Mouse (Mus musculus) embryonic facial prominence, embryonic 14.5 days (tissue): Measurements from ENCODE around the gene Smarcd1. TPM values are rescaled to one million over a fixed set of nuclear protein-coding genes. Genes with fewer than 3 reads are reported as not detected.
A peak's percentile ranks its signal among the peaks of the same experiment; 100 is the strongest.

ENCODE experiments used
- ATAC-seq: fragments of 200-750 bp; cut with Nextera tagmentation; 2 replicates; pipeline ENCODE4 v1.8.0; 2017; ENCODE audit warnings: low read depth, moderate number of reproducible peaks, moderate TSS enrichment
- DNase-seq: peaks from one replicate; pipeline ENCODE4 v3.0.0-alpha.2; 2015; ENCODE audit warnings: low spot score
- H3K27ac ChIP-seq: fragments of 300-500 bp; sonication (generic); replicated peaks from 2 replicates; pipeline ENCODE4 v1.5.1; 2014; ENCODE audit warnings: low read depth, mild to moderate bottlenecking, low read length, moderate library complexity
- H3K27me3 ChIP-seq: fragments of 300-500 bp; sonication (generic); replicated peaks from 2 replicates; pipeline ENCODE4 v1.6.1; 2014; ENCODE audit warnings: low read length; ENCODE audit not compliant: control insufficient read depth, insufficient read depth
- H3K36me3 ChIP-seq: fragments of 300-500 bp; sonication (generic); 2 replicates; pipeline ENCODE4 v1.6.1; 2014; ENCODE audit warnings: low read length, mixed read lengths; ENCODE audit not compliant: control insufficient read depth, insufficient read depth
- H3K4me1 ChIP-seq: fragments of 300-500 bp; sonication (generic); 2 replicates; pipeline ENCODE4 v1.6.1; 2014; ENCODE audit warnings: antibody characterized with exemption, low read length; ENCODE audit not compliant: control insufficient read depth, insufficient read depth
- H3K4me2 ChIP-seq: fragments of 300-500 bp; sonication (generic); 2 replicates; pipeline ENCODE4 v1.6.1; 2014; ENCODE audit warnings: low read depth, mild to moderate bottlenecking, low read length, moderate library complexity, mixed read lengths
- H3K4me3 ChIP-seq: fragments of 300-500 bp; sonication (generic); 2 replicates; pipeline ENCODE4 v1.5.1; 2014; ENCODE audit warnings: low read depth, mild to moderate bottlenecking, low read length
- H3K9ac ChIP-seq: fragments of 300-500 bp; sonication (generic); 2 replicates; pipeline ENCODE4 v1.6.1; 2014; ENCODE audit warnings: low read depth, mild to moderate bottlenecking, low read length, moderate library complexity, mixed read lengths
- H3K9me3 ChIP-seq: fragments of 300-500 bp; sonication (generic); 2 replicates; pipeline ENCODE4 v1.6.1; 2016; ENCODE audit warnings: low read length; ENCODE audit not compliant: control insufficient read depth
- WGBS: fragments of 180-500 bp; shearing (Covaris S2); extraction: QIAGEN DNeasy Blood & Tissue Kit; methylation state at CpG from one replicate; pipeline ENCODE4 v1.1.7; 2014; 5-methylcytosine and 5-hydroxymethylcytosine counted together
- polyA plus RNA-seq: library from polyadenylated mRNA; unstranded; fragments of >200 nt; fragmentation: Nextera tagmentation; extraction: Ambion mirVana; gene quantifications from 2 replicates; pipeline ENCODE4 v1.2.1, GENCODE M21; 2014

The Smarcd1 gene
- polyA plus RNA-seq, 1 experiment from 2014 or later = 27.9 TPM

GRCm38 (mm10) chr15:99705440-99706048 lies 3.6 kb downstream of the Smarcd1 start, which contains the start of gene Gm17349:
Gene Gm17349, minus strand, starts transcription at chr15:99705490.
- peaks cover 68% of the 10 kb centered on the region for H3K36me3 ChIP-seq
- H3K9ac ChIP-seq = peak within 1 kb of the TSS; percentile 32
- ATAC-seq = no peak
- WGBS = 69% methylated on average over 11 of the region's 11 CpGs
- H3K27ac ChIP-seq = peak within 1 kb of the TSS; percentile 23
- H3K4me2 ChIP-seq = peak within 1 kb of the TSS; percentile 80
- peaks cover 15% of the 10 kb centered on the region for H3K4me1 ChIP-seq
- no peaks in the 10 kb centered on the region for H3K27me3 ChIP-seq
- no peak for DNase-seq
- no peak within 1 kb of the TSS for H3K4me3 ChIP-seq
- no peaks in the 10 kb centered on the region for H3K9me3 ChIP-seq

- ATAC-seq (no peak), DNase-seq (no peak)
- 96% methylated on average over 13 of the region's 13 CpGs for WGBS
- Histone ChIP-seq H3K9ac (no peak overlapping the region), H3K9me3 (no peaks in the 10 kb centered on the region), H3K4me1 (peaks cover 9% of the 10 kb centered on the region), H3K4me2 (no peak overlapping the region), H3K27me3 (no peaks in the 10 kb centered on the region), H3K27ac (no peak overlapping the region), H3K36me3 (peaks cover 94% of the 10 kb centered on the region), H3K4me3 (no peak overlapping the region)
Observed at GRCm38 (mm10) chr15:99708176-99708575, 6.2 kb downstream of the Smarcd1 start.

- no peaks in the 10 kb centered on the region for H3K4me1 ChIP-seq
- WGBS = 86% methylated on average over 10 of the region's 10 CpGs
- no peaks in the 10 kb centered on the region for H3K27me3 ChIP-seq
- no peak overlapping the region for H3K27ac ChIP-seq
- H3K36me3 ChIP-seq = peaks cover 94% of the 10 kb centered on the region
- H3K4me3 ChIP-seq = no peak overlapping the region
- H3K9me3 ChIP-seq = no peaks in the 10 kb centered on the region
- ATAC-seq (no peak), DNase-seq (no peak)
- no peak overlapping the region for H3K4me2 ChIP-seq
- no peak overlapping the region for H3K9ac ChIP-seq
Observed at GRCm38 (mm10) chr15:99710221-99711190, 8.6 kb downstream of the Smarcd1 start.

- no peak overlapping the region for H3K27ac ChIP-seq
- H3K4me2 ChIP-seq = no peak overlapping the region
- no peak overlapping the region for H3K4me3 ChIP-seq
- no peak for ATAC-seq
- no peaks in the 10 kb centered on the region for H3K4me1 ChIP-seq
- no peak overlapping the region for H3K9ac ChIP-seq
- peaks cover 86% of the 10 kb centered on the region for H3K36me3 ChIP-seq
- DNase-seq = no peak
- no peaks in the 10 kb centered on the region for H3K9me3 ChIP-seq
- 82% methylated on average over 3 of the region's 3 CpGs for WGBS
- no peaks in the 10 kb centered on the region for H3K27me3 ChIP-seq
Observed at GRCm38 (mm10) chr15:99711491-99711890, 9.6 kb downstream of the Smarcd1 start.

- no peak overlapping the region for H3K4me2 ChIP-seq
- DNase-seq = no peak
- WGBS = 50% methylated on average over 13 of the region's 13 CpGs
- H3K4me1 ChIP-seq = no peaks in the 10 kb centered on the region
- no peak for ATAC-seq
- peaks cover 72% of the 10 kb centered on the region for H3K36me3 ChIP-seq
- no peak overlapping the region for H3K27ac ChIP-seq
- H3K9ac ChIP-seq = 0 out of 2 replicates have a peak overlapping the region, but pooled peaks have one; percentile 22
- H3K27me3 ChIP-seq = no peaks in the 10 kb centered on the region
- H3K9me3 ChIP-seq = no peaks in the 10 kb centered on the region
- no peak overlapping the region for H3K4me3 ChIP-seq
Observed at GRCm38 (mm10) chr15:99712666-99713559, 11.0 kb downstream of the Smarcd1 start.

- Histone ChIP-seq H3K4me3 (no peak overlapping the region), H3K27me3 (no peaks in the 10 kb centered on the region), H3K9me3 (no peaks in the 10 kb centered on the region), H3K4me2 (no peak overlapping the region), H3K36me3 (peaks cover 65% of the 10 kb centered on the region), H3K4me1 (no peaks in the 10 kb centered on the region), H3K9ac (no peak overlapping the region), H3K27ac (no peak overlapping the region)
- 91% methylated on average over 3 of the region's 3 CpGs for WGBS
- DNase-seq (no peak), ATAC-seq (no peak)
Observed at GRCm38 (mm10) chr15:99713569-99713968, 11.6 kb downstream of the Smarcd1 start.

- Histone ChIP-seq H3K36me3 (peaks cover 59% of the 10 kb centered on the region), H3K27ac (no peak overlapping the region)
- WGBS = 65% methylated on average over 4 of the region's 4 CpGs
Observed at GRCm38 (mm10) chr15:99714206-99714605, 12.3 kb downstream of the Smarcd1 start.

GRCm38 (mm10) chr15:99714858-99715257 lies 12.9 kb downstream of the Smarcd1 start:
- 60% methylated on average over 7 of the region's 7 CpGs for WGBS
- ATAC-seq = peak; percentile 42; the same call in 1 of the 2 replicates
- no peaks in the 10 kb centered on the region for H3K9me3 ChIP-seq
- no peaks in the 10 kb centered on the region for H3K27me3 ChIP-seq
- peak; percentile 81 for DNase-seq
- H3K4me3 ChIP-seq = no peak overlapping the region
- H3K36me3 ChIP-seq = peaks cover 52% of the 10 kb centered on the region
- no peak overlapping the region for H3K4me2 ChIP-seq
- H3K4me1 ChIP-seq = no peaks in the 10 kb centered on the region
- no peak overlapping the region for H3K9ac ChIP-seq
- H3K27ac ChIP-seq = no peak overlapping the region

More at GRCm38 (mm10) chr15:99714206-99714605, 12.3 kb downstream of the Smarcd1 start:
- Histone ChIP-seq H3K27me3 (no peaks in the 10 kb centered on the region), H3K4me1 (no peaks in the 10 kb centered on the region), H3K9ac (no peak overlapping the region), H3K4me2 (no peak overlapping the region), H3K9me3 (no peaks in the 10 kb centered on the region), H3K4me3 (no peak overlapping the region)
- DNase-seq (no peak), ATAC-seq (no peak)
